Mouse (Mus musculus): Measurements from ENCODE around the gene Hsd17b14. TPM values are rescaled to one million over a fixed set of nuclear protein-coding genes. Genes with fewer than 3 reads are reported as not detected.
"Not testable (repeated sequence)": the region's sequence is repeated elsewhere in the genome, so short reads cannot be mapped to it uniquely, and the experiment has no call there.

The Hsd17b14 gene
- total RNA-seq, 2 experiments from 2014 or later, result not detected

DNA sequence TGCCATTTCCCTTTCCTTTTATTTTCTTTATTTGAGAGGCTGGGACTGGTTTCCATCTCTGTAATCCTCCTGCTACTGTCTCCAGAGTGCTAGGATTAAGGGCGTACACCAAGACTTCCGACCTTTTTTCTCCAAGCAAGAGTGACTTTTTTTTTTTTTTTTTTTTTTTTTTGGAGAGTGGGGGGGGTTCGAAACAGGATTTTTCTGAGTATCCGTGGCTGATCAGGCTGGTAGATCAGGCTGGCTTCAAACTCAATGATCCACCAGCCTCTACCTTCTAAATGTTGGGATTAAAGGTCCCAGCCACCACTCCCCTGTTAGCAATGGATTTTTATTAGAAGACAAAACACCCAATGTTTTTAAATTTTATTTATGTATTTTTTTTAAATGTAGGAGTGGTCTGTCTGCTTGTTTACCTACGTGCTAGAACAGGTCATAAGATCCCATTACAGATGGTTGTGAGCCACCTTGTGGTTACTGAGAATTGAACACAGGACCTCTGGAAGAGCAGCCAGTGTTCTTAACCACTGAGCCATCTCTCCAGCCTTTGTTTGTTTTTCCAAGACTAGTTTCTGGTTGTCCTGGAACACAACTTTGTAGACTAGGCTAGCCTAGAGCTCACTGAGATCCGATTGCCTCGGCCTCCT lies 28.1 kb upstream of the Hsd17b14 start:
- no peak; the same call in 1 of the 2 replicates for ATAC-seq (replicated peaks; ENCODE audit: low FRiP score, poor library complexity, severe bottlenecking)

- ATAC-seq (replicated peaks; ENCODE audit: low FRiP score, poor library complexity, severe bottlenecking), result not testable (repeated sequence)
These were observed 27.5 kb upstream of the Hsd17b14 start for GRCm38 (mm10) chr7:45527169-45527568.

GRCm38 (mm10) chr7:45529461-45529860 lies 25.2 kb upstream of the Hsd17b14 start:
- ATAC-seq (replicated peaks; ENCODE audit: low FRiP score, poor library complexity, severe bottlenecking), result no peak

GRCm38 (mm10) chr7:45530643-45531042 lies 24.1 kb upstream of the Hsd17b14 start:
- ATAC-seq (replicated peaks; ENCODE audit: low FRiP score, poor library complexity, severe bottlenecking), result no peak

DNA sequence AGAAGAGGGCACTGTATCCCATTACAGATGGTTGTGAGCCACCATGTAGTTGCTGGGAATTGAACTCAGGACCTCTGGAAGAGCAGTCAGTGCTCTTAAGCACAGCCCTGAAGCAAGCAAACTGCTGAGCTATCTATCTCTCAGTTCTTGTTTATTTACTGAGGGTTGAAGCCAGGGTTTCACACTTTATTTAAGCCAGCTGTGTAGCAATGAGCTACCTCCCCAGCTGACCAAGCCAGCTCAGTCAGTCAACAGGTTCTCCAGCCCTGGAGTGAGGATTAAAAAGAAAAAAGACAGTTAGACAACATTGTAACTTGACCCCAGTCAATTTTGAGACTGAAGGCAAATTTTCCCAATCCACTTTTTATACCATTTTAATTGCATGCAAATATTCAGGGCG lies 19.0 kb upstream of the Hsd17b14 start:
- no peak for ATAC-seq (replicated peaks; ENCODE audit: low FRiP score, poor library complexity, severe bottlenecking)

- ATAC-seq (replicated peaks; ENCODE audit: low FRiP score, poor library complexity, severe bottlenecking), result no peak
These were observed 17.1 kb upstream of the Hsd17b14 start for GRCm38 (mm10) chr7:45537602-45538001.

DNA sequence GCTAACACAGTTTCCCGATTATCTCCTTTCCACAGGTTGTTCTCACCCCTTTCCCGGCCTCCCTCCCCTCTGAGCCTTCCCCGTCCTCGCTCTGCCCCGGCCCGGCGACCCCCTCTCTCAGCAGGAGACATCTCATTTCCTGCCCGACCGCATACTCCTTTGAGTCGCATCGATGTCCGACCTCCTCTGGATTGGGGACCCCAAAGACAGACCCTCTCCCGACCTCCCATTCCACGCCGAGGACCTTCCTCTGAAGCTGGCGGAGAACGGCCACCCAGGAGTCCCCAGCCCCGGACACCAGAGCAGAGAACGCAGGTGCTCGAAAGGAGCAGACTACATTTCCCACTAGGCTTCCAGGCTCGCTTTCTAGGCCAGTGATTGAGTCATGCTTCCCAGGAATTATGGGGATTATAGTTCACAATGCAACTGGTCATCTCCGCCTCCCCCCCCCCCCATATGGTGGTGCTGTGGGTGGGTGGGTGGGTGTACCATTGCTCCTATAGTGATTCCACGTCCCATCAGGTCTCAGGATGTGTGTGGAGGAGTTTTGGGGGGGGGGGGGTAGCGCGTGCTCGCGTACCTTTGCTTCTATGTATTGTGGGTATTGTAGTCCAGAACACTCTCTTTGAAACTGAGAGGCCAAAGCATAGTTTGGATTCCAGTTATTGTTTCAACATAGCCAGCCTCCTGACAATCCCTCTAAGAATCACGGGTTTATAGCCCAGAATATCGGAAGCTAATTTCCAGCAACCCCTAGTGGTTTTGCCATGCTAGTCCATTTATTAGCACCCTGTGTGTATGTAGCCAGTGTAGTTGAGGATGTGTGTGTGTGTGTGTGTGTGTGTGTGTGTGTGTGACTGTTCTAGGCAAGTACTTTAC lies 16.3 kb upstream of the Hsd17b14 start:
- ATAC-seq (replicated peaks; ENCODE audit: low FRiP score, poor library complexity, severe bottlenecking), result no peak

DNA sequence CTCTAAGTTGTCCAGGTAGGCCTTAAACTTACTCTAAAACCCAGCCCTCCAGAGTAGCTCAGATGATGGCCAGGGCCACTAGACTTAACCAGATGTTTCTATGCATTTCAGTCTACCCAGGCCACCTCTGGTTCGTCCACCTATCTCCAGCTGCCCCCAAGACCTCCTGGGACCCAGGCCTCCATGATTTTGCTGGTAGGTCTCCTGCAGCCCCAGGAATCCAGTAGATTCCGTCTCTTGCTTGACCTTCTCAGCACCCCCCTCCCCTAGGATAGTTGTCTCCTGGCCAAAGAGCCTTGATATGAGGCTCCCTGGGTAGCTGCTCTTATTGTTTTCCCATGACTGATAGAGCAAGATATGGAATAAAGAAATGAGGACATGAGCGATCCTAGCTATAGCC lies 15.6 kb upstream of the Hsd17b14 start:
- ATAC-seq (replicated peaks; ENCODE audit: low FRiP score, poor library complexity, severe bottlenecking), result no peak

GRCm38 (mm10) chr7:45540213-45540612 lies 14.5 kb upstream of the Hsd17b14 start:
- no peak for ATAC-seq (replicated peaks; ENCODE audit: low FRiP score, poor library complexity, severe bottlenecking)

DNA sequence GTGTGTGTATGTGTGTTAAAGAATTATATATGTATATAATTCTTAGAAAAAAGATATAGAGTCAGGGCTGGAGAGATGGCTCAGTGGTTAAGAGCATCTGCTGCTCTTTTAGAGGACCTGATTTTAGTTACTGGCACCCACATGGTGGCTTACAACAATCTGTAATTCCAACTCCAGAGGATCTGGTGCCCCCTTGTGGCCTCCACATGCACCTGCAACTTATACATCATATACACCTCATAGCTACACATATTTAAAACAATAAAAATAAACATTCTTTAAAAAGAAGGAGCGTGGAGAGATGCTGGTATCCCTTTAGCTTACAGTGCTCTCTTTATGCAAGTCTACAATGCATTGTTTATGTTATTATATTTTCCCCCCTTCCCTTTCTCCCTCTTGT lies 10.2 kb upstream of the Hsd17b14 start:
- ATAC-seq (replicated peaks; ENCODE audit: low FRiP score, poor library complexity, severe bottlenecking), result no peak

- no peak for ATAC-seq (replicated peaks; ENCODE audit: low FRiP score, poor library complexity, severe bottlenecking)
These were observed 4.9 kb upstream of the Hsd17b14 start for GRCm38 (mm10) chr7:45549641-45550436.

GRCm38 (mm10) chr7:45550821-45551511 lies 3.7 kb upstream of the Hsd17b14 start:
- no peak for ATAC-seq (replicated peaks; ENCODE audit: low FRiP score, poor library complexity, severe bottlenecking)

GRCm38 (mm10) chr7:45551512-45551883 lies 3.2 kb upstream of the Hsd17b14 start:
- ATAC-seq (replicated peaks; ENCODE audit: low FRiP score, poor library complexity, severe bottlenecking), result no peak

GRCm38 (mm10) chr7:45553519-45553918 lies 1.2 kb upstream of the Hsd17b14 start:
- ATAC-seq (replicated peaks; ENCODE audit: low FRiP score, poor library complexity, severe bottlenecking), result no peak

DNA sequence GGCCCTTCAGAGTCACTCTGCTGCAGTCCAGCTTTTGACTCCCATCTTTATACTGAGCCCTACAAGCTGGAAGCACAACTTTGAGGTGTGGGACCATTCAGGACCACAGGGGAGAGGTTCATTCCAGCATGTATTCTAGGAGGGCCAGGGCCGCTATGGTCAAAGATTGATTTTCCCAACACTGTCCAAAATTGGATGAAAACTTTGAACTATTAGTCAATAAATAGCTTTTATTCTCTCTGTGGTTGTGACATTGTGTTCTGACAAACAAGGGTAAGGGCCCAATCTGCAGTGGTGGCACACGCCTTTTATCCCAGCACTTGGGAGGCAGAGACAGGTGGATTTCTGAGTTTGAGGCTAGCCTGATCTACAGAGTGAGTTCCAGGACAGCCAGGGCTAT lies 703 bp upstream of the Hsd17b14 start:
- no peak for ATAC-seq (replicated peaks; ENCODE audit: low FRiP score, poor library complexity, severe bottlenecking)

DNA sequence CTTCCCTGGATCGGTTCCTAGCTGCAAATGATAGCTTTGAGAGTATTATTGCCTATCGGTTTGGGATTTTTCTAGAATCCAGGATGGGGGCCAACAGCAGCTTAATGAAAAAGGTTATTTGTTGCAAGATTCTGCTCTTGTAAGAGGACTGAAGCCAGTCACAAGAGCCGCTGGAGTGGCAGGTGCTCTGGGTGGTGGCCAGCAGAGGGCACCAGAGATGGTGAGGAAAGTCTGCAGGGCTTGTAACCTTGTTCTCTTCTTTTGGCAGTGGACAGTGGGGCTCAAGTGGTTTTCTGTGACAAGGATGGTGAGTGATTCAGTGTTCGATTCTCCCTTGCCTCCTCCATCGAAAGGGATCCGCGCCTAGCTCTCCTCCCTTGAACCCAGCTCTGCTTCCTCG lies 1.1 kb downstream of the Hsd17b14 start:
- peak; percentile 84 for ATAC-seq (replicated peaks; ENCODE audit: low FRiP score, poor library complexity, severe bottlenecking)

DNA sequence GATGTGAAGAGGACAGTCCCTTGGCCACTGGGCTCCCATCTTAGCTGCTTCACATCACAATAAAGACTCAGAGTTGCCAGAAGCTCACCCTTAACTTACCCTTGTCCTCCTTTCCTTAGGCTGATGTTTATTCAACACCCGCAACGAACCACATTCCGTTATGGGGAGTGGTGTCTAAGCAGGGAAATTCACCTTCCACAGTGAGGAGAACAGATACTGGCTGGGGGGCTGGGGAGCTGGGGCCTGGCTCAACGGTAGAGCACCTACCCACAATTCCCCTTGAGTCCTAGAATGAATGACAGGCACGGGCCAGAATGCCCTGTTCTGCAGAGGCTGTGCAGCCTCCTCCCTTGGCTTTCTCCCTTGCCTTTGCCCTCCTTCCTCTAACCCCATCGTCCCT lies 4.2 kb downstream of the Hsd17b14 start:
- ATAC-seq (replicated peaks; ENCODE audit: low FRiP score, poor library complexity, severe bottlenecking), result no peak

GRCm38 (mm10) chr7:45560241-45560640 lies 5.5 kb downstream of the Hsd17b14 start:
- ATAC-seq (replicated peaks; ENCODE audit: low FRiP score, poor library complexity, severe bottlenecking), result no peak

GRCm38 (mm10) chr7:45560843-45561623 lies 6.3 kb downstream of the Hsd17b14 start:
- ATAC-seq (replicated peaks; ENCODE audit: low FRiP score, poor library complexity, severe bottlenecking), result peak; percentile 80

Measured in erythroblast, adult 5-6 weeks (primary cell).